Mouse (Mus musculus): ENCODE measurements around the gene Pbdc1. TPM values are rescaled to one million over a fixed set of nuclear protein-coding genes. Genes with fewer than 3 reads are reported as not detected.
"Not testable (repeated sequence)": the region's sequence is repeated elsewhere in the genome, so short reads cannot be mapped to it uniquely, and the experiment has no call there.

The Pbdc1 gene
- 53.8 and 57.9 TPM in 2 replicates for polyA plus RNA-seq (2015; fragmentation: Nextera tagmentation; extraction: Ambion mirVana)

- 3% methylated on average over 35 of the region's 35 CpGs for WGBS
- Histone ChIP-seq H3K36me3 (ENCODE audit: control insufficient read depth, insufficient read depth, low read length) (no peaks in the 10 kb centered on the region), H3K27ac (ENCODE audit: low read length) (peak within 1 kb of the TSS; percentile 45; the same call in 1 of the 2 replicates), H3K4me3 (ENCODE audit: low read length) (peak within 1 kb of the TSS; percentile 63), H3K27me3 (replicated peaks; ENCODE audit: control insufficient read depth, insufficient read depth, low read length) (no peaks in the 10 kb centered on the region), H3K9ac (ENCODE audit: low read depth, low read length) (peak within 1 kb of the TSS; percentile 65), H3K4me1 (ENCODE audit: control insufficient read depth, insufficient read depth, low read length) (0 out of 2 replicates have a peak, but pooled peaks cover 4% of the 10 kb centered on the region), H3K4me2 (ENCODE audit: low read depth, low read length) (peak within 1 kb of the TSS; percentile 75), H3K9me3 (ENCODE audit: control insufficient read depth, low read length) (no peaks in the 10 kb centered on the region)
- peak; percentile 99 for ATAC-seq
Observed at GRCm38 (mm10) chrX:105079615-105080092, at the start of gene Pbdc1. TSS of gene Pbdc1 (plus strand) at chrX:105079756.

- no peaks in the 10 kb centered on the region for H3K4me1 ChIP-seq (ENCODE audit: control insufficient read depth, insufficient read depth, low read length)
- H3K4me2 ChIP-seq (ENCODE audit: low read depth, low read length): no peak overlapping the region
- WGBS: 78% methylated on average over 3 of the region's 3 CpGs
- H3K36me3 ChIP-seq (ENCODE audit: control insufficient read depth, insufficient read depth, low read length): no peaks in the 10 kb centered on the region
- no peaks in the 10 kb centered on the region for H3K27me3 ChIP-seq (replicated peaks; ENCODE audit: control insufficient read depth, insufficient read depth, low read length)
- no peak for ATAC-seq
- no peak overlapping the region for H3K4me3 ChIP-seq (ENCODE audit: low read length)
- H3K9ac ChIP-seq (ENCODE audit: low read depth, low read length): no peak overlapping the region
- no peaks in the 10 kb centered on the region for H3K9me3 ChIP-seq (ENCODE audit: control insufficient read depth, low read length)
- no peak overlapping the region for H3K27ac ChIP-seq (ENCODE audit: low read length)
Observed at GRCm38 (mm10) chrX:105037666-105038065, 41.9 kb upstream of the Pbdc1 start.

GRCm38 (mm10) chrX:105064294-105064693 lies 15.3 kb upstream of the Pbdc1 start:
- 93% methylated on average over 10 of the region's 10 CpGs for WGBS

GRCm38 (mm10) chrX:105064801-105065200 lies 14.8 kb upstream of the Pbdc1 start:
- no peak for ATAC-seq
- H3K27ac ChIP-seq (ENCODE audit: low read length): no peak overlapping the region
- H3K4me1 ChIP-seq (ENCODE audit: control insufficient read depth, insufficient read depth, low read length): peaks cover 4% of the 10 kb centered on the region; the same call in 1 of the 2 replicates
- peaks cover 7% of the 10 kb centered on the region; the same call in 1 of the 2 replicates for H3K36me3 ChIP-seq (ENCODE audit: control insufficient read depth, insufficient read depth, low read length)
- H3K9me3 ChIP-seq (ENCODE audit: control insufficient read depth, low read length): no peaks in the 10 kb centered on the region
- no peaks in the 10 kb centered on the region for H3K27me3 ChIP-seq (replicated peaks; ENCODE audit: control insufficient read depth, insufficient read depth, low read length)
- no peak overlapping the region for H3K4me3 ChIP-seq (ENCODE audit: low read length)
- no peak overlapping the region for H3K9ac ChIP-seq (ENCODE audit: low read depth, low read length)
- no peak overlapping the region for H3K4me2 ChIP-seq (ENCODE audit: low read depth, low read length)
- WGBS: 92% methylated on average over 4 of the region's 4 CpGs

More at GRCm38 (mm10) chrX:105064294-105064693, 15.3 kb upstream of the Pbdc1 start:
- ATAC-seq: no peak
- no peak overlapping the region for H3K4me2 ChIP-seq (ENCODE audit: low read depth, low read length)
- H3K4me1 ChIP-seq (ENCODE audit: control insufficient read depth, insufficient read depth, low read length): peaks cover 4% of the 10 kb centered on the region; the same call in 1 of the 2 replicates
- no peak overlapping the region for H3K4me3 ChIP-seq (ENCODE audit: low read length)
- H3K27ac ChIP-seq (ENCODE audit: low read length): no peak overlapping the region
- H3K27me3 ChIP-seq (replicated peaks; ENCODE audit: control insufficient read depth, insufficient read depth, low read length): no peaks in the 10 kb centered on the region
- H3K9me3 ChIP-seq (ENCODE audit: control insufficient read depth, low read length): no peaks in the 10 kb centered on the region
- peaks cover 9% of the 10 kb centered on the region; the same call in 1 of the 2 replicates for H3K36me3 ChIP-seq (ENCODE audit: control insufficient read depth, insufficient read depth, low read length)
- H3K9ac ChIP-seq (ENCODE audit: low read depth, low read length): no peak overlapping the region

- peak overlapping the region; percentile 62 for H3K4me2 ChIP-seq (ENCODE audit: low read depth, low read length)
- peak overlapping the region; percentile 69 for H3K4me3 ChIP-seq (ENCODE audit: low read length)
- peaks cover 6% of the 10 kb centered on the region; the same call in 1 of the 2 replicates for H3K36me3 ChIP-seq (ENCODE audit: control insufficient read depth, insufficient read depth, low read length)
- H3K27ac ChIP-seq (ENCODE audit: low read length): peak overlapping the region; percentile 43
- H3K4me1 ChIP-seq (ENCODE audit: control insufficient read depth, insufficient read depth, low read length): peaks cover 4% of the 10 kb centered on the region; the same call in 1 of the 2 replicates
- peak; percentile 96 for ATAC-seq
- no peaks in the 10 kb centered on the region for H3K27me3 ChIP-seq (replicated peaks; ENCODE audit: control insufficient read depth, insufficient read depth, low read length)
- 2% methylated on average over 32 of the region's 32 CpGs for WGBS
- H3K9me3 ChIP-seq (ENCODE audit: control insufficient read depth, low read length): no peaks in the 10 kb centered on the region
- peak overlapping the region; percentile 70 for H3K9ac ChIP-seq (ENCODE audit: low read depth, low read length)
Observed at GRCm38 (mm10) chrX:105069671-105070503, 9.7 kb upstream of the Pbdc1 start.

- H3K4me3 ChIP-seq (ENCODE audit: low read length): peak overlapping the region; percentile 63
- H3K27me3 ChIP-seq (replicated peaks; ENCODE audit: control insufficient read depth, insufficient read depth, low read length): no peaks in the 10 kb centered on the region
- H3K9ac ChIP-seq (ENCODE audit: low read depth, low read length): peak overlapping the region; percentile 64
- H3K27ac ChIP-seq (ENCODE audit: low read length): no peak overlapping the region
- H3K4me2 ChIP-seq (ENCODE audit: low read depth, low read length): peak overlapping the region; percentile 75
- 0 out of 2 replicates have a peak, but pooled peaks cover 4% of the 10 kb centered on the region for H3K4me1 ChIP-seq (ENCODE audit: control insufficient read depth, insufficient read depth, low read length)
- H3K9me3 ChIP-seq (ENCODE audit: control insufficient read depth, low read length): no peaks in the 10 kb centered on the region
- ATAC-seq: peak; percentile 38
- WGBS: 3% methylated on average over 12 of the region's 12 CpGs
- H3K36me3 ChIP-seq (ENCODE audit: control insufficient read depth, insufficient read depth, low read length): no peaks in the 10 kb centered on the region
Observed at GRCm38 (mm10) chrX:105079151-105079550, 405 bp upstream of the Pbdc1 start.

- peak; percentile 37 for ATAC-seq
Observed at GRCm38 (mm10) chrX:105080096-105080495, 540 bp downstream of the Pbdc1 start.

GRCm38 (mm10) chrX:105083013-105083412 lies 3.5 kb downstream of the Pbdc1 start:
- 91% methylated on average over 7 of the region's 7 CpGs for WGBS
- not testable (repeated sequence) for H3K4me3 ChIP-seq (ENCODE audit: low read length); ATAC-seq; H3K9me3 ChIP-seq (ENCODE audit: control insufficient read depth, low read length); H3K4me1 ChIP-seq (ENCODE audit: control insufficient read depth, insufficient read depth, low read length); H3K27ac ChIP-seq (ENCODE audit: low read length); H3K4me2 ChIP-seq (ENCODE audit: low read depth, low read length); H3K36me3 ChIP-seq (ENCODE audit: control insufficient read depth, insufficient read depth, low read length); H3K27me3 ChIP-seq (replicated peaks; ENCODE audit: control insufficient read depth, insufficient read depth, low read length); H3K9ac ChIP-seq (ENCODE audit: low read depth, low read length)

More at GRCm38 (mm10) chrX:105080096-105080495, 540 bp downstream of the Pbdc1 start:
- Histone ChIP-seq H3K36me3 (ENCODE audit: control insufficient read depth, insufficient read depth, low read length) (no peaks in the 10 kb centered on the region), H3K27ac (ENCODE audit: low read length) (no peak overlapping the region), H3K9ac (ENCODE audit: low read depth, low read length) (peak overlapping the region; percentile 65), H3K4me3 (ENCODE audit: low read length) (peak overlapping the region; percentile 63), H3K9me3 (ENCODE audit: control insufficient read depth, low read length) (no peaks in the 10 kb centered on the region), H3K27me3 (replicated peaks; ENCODE audit: control insufficient read depth, insufficient read depth, low read length) (no peaks in the 10 kb centered on the region), H3K4me2 (ENCODE audit: low read depth, low read length) (peak overlapping the region; percentile 75), H3K4me1 (ENCODE audit: control insufficient read depth, insufficient read depth, low read length) (0 out of 2 replicates have a peak, but pooled peaks cover 4% of the 10 kb centered on the region)
- WGBS: 11% methylated on average over 8 of the region's 8 CpGs

- no peak for ATAC-seq
- H3K9me3 ChIP-seq (ENCODE audit: control insufficient read depth, low read length): no peaks in the 10 kb centered on the region
- no peak overlapping the region for H3K27ac ChIP-seq (ENCODE audit: low read length)
- no peak overlapping the region for H3K9ac ChIP-seq (ENCODE audit: low read depth, low read length)
- no peaks in the 10 kb centered on the region for H3K27me3 ChIP-seq (replicated peaks; ENCODE audit: control insufficient read depth, insufficient read depth, low read length)
- H3K36me3 ChIP-seq (ENCODE audit: control insufficient read depth, insufficient read depth, low read length): no peaks in the 10 kb centered on the region
- no peak overlapping the region for H3K4me3 ChIP-seq (ENCODE audit: low read length)
- 52% methylated on average over 5 of the region's 5 CpGs for WGBS
- no peak overlapping the region for H3K4me2 ChIP-seq (ENCODE audit: low read depth, low read length)
- H3K4me1 ChIP-seq (ENCODE audit: control insufficient read depth, insufficient read depth, low read length): no peaks in the 10 kb centered on the region
Observed at GRCm38 (mm10) chrX:105104175-105104574, 24.6 kb downstream of the Pbdc1 start.
